In genomic region chr5:26513039-26513955, GRCm38 (mm10) we compare ENCODE assay signal across 18 mouse cellular contexts.
DNase-seq lines count a peak whose midpoint lies in the region; ATAC-seq and TF ChIP-seq lines count a peak whose summit lies in the region.
"Had no signal": no experiment of that assay in that cellular context is flagged by ENCODE, and none has a peak within 500 bp of the region (broad histone marks: within the 10 kb centered on the region; RNA-seq: fewer than 3 reads in every experiment).

No protein-coding gene starts in this region.

- H3K9ac ChIP-seq in forebrain, embryonic 12.5 days: no peak overlapping the region
- no peak overlapping the region for H3K9ac ChIP-seq in forebrain, embryonic 15.5 days (replicated peaks)
- H3K9ac ChIP-seq in kidney, postnatal 0 days (ENCODE audit: low read depth, low read length): no peak overlapping the region
- H3K9ac ChIP-seq: liver, embryonic 13.5 days; neural tube, embryonic 15.5 days had no signal

- H3K27ac ChIP-seq in forebrain, embryonic 12.5 days: no peak overlapping the region
- no peak overlapping the region for H3K27ac ChIP-seq in forebrain, embryonic 15.5 days (replicated peaks)
- H3K27ac ChIP-seq in kidney, postnatal 0 days: no peak overlapping the region
- H3K27ac ChIP-seq: heart, adult 2 months; limb, embryonic 10.5 days; liver, embryonic 13.5 days; midbrain, embryonic 10.5 days; neural tube, embryonic 15.5 days had no signal

- no peaks in the 10 kb centered on the region for H3K27me3 ChIP-seq in forebrain, embryonic 12.5 days
- no peaks in the 10 kb centered on the region for H3K27me3 ChIP-seq in forebrain, embryonic 15.5 days
- no peaks in the 10 kb centered on the region for H3K27me3 ChIP-seq in kidney, postnatal 0 days (ENCODE audit: insufficient read depth, low read length)
- H3K27me3 ChIP-seq: liver, embryonic 13.5 days; neural tube, embryonic 15.5 days had no signal

- H3K4me2 ChIP-seq in forebrain, embryonic 12.5 days: no peak overlapping the region
- H3K4me2 ChIP-seq in forebrain, embryonic 15.5 days (replicated peaks): no peak overlapping the region
- H3K4me2 ChIP-seq in kidney, postnatal 0 days (ENCODE audit: low read length): no peak overlapping the region
- H3K4me2 ChIP-seq: liver, embryonic 13.5 days; neural tube, embryonic 15.5 days had no signal

- H3K4me3 ChIP-seq in forebrain, embryonic 12.5 days (replicated peaks): no peak overlapping the region
- H3K4me3 ChIP-seq in forebrain, embryonic 15.5 days: no peak overlapping the region
- no peak overlapping the region for H3K4me3 ChIP-seq in kidney, postnatal 0 days (replicated peaks; ENCODE audit: low read depth, low read length)
- H3K4me3 ChIP-seq: heart, adult 2 months; limb, embryonic 10.5 days; liver, embryonic 13.5 days; midbrain, embryonic 10.5 days; neural tube, embryonic 15.5 days had no signal

- H3K36me3 ChIP-seq in forebrain, embryonic 12.5 days (replicated peaks): no peaks in the 10 kb centered on the region
- H3K36me3 ChIP-seq in forebrain, embryonic 15.5 days: no peaks in the 10 kb centered on the region
- H3K36me3 ChIP-seq in kidney, postnatal 0 days (ENCODE audit: insufficient read depth, low read length): no peaks in the 10 kb centered on the region
- H3K36me3 ChIP-seq: limb, embryonic 10.5 days; liver, embryonic 13.5 days; midbrain, embryonic 10.5 days; neural tube, embryonic 15.5 days had no signal

- 0 out of 2 replicates have a peak, but pooled peaks have one; percentile 6 for ATAC-seq in forebrain, embryonic 12.5 days (ENCODE audit: low FRiP score)
- ATAC-seq in forebrain, embryonic 15.5 days (replicated peaks): no peak
- ATAC-seq in kidney, postnatal 0 days (replicated peaks; ENCODE audit: low FRiP score, low read depth): 0 out of 2 replicates have a peak, but pooled peaks have one; percentile 33
- ATAC-seq: hindbrain, embryonic 16.5 days had no signal

- H3K9me3 ChIP-seq in forebrain, embryonic 12.5 days: no peaks in the 10 kb centered on the region
- no peaks in the 10 kb centered on the region for H3K9me3 ChIP-seq in forebrain, embryonic 15.5 days
- H3K9me3 ChIP-seq in kidney, postnatal 0 days (replicated peaks; ENCODE audit: low read length): no peaks in the 10 kb centered on the region
- H3K9me3 ChIP-seq: limb, embryonic 10.5 days; liver, embryonic 13.5 days; midbrain, embryonic 10.5 days; neural tube, embryonic 15.5 days had no signal

- 39% methylated on average over 5 of the region's 5 CpGs for WGBS in forebrain, embryonic 12.5 days
- 33% methylated on average over 5 of the region's 5 CpGs for WGBS in forebrain, embryonic 15.5 days
- WGBS in kidney, postnatal 0 days: 20% methylated on average over 5 of the region's 5 CpGs

- 0 out of 2 replicates have a peak, but pooled peaks cover 4% of the 10 kb centered on the region for H3K4me1 ChIP-seq in forebrain, embryonic 12.5 days
- no peaks in the 10 kb centered on the region for H3K4me1 ChIP-seq in forebrain, embryonic 15.5 days
- no peaks in the 10 kb centered on the region for H3K4me1 ChIP-seq in kidney, postnatal 0 days (replicated peaks; ENCODE audit: insufficient read depth, low read length)
- H3K4me1 ChIP-seq: limb, embryonic 10.5 days; liver, embryonic 13.5 days; midbrain, embryonic 10.5 days; neural tube, embryonic 15.5 days had no signal

- no peak for TF ChIP-seq CTCF in kidney, postnatal 0 days (IDR thresholded peaks at IDR 0.05; ENCODE audit: low read depth)

- peak; percentile 2 for DNase-seq in kidney, adult 9 months
- DNase-seq in kidney, adult 18-20 months: no peak
- DNase-seq in R1 (ENCODE audit: low read depth, low spot score): peak; percentile 79
- peak; percentile 43 for DNase-seq in kidney, postnatal 0 days (ENCODE audit: low spot score)
- no peak for DNase-seq in spleen, postnatal 4 days (ENCODE audit: low spot score in 2 of 2)
- no peak for DNase-seq in heart, postnatal 4 days
- DNase-seq: cerebellum, adult 2 months; heart, adult 2 months; heart, postnatal 14 days; liver, embryonic 13.5 days; retina, postnatal 1 day; thymus, postnatal 14 days had no signal

Comparison
In these comparisons a context has a peak if more than half of its experiments do, and no peak if none do; other contexts are left out.
1. DNase-seq: peak in kidney, adult 9 months (single experiment), R1 (single experiment) and kidney, postnatal 0 days (single experiment); none in kidney, adult 18-20 months (single experiment), spleen, postnatal 4 days (0 of 2) and heart, postnatal 4 days (single experiment).